Mouse (Mus musculus) kidney, embryonic 15.5 days (tissue): ENCODE data around the gene Pxmp2. TPM values are rescaled to one million over a fixed set of nuclear protein-coding genes. Genes with fewer than 3 reads are reported as not detected.

Experiments used
- ATAC-seq: fragments of 200-750 bp; cut with Nextera tagmentation; replicated peaks from 2 replicates; pipeline ENCODE4 v1.8.0; 2017; ENCODE audit warnings: moderate TSS enrichment; ENCODE audit not compliant: low FRiP score
- H3K27ac ChIP-seq: fragments of 300-500 bp; sonication (generic); 2 replicates; pipeline ENCODE4 v1.5.1; 2015; ENCODE audit warnings: mild to moderate bottlenecking, inconsistent platforms
- H3K27me3 ChIP-seq: fragments of 300-500 bp; sonication (generic); 2 replicates; pipeline ENCODE4 v1.6.1; 2015; ENCODE audit warnings: inconsistent platforms
- H3K36me3 ChIP-seq: fragments of 300-500 bp; sonication (generic); 2 replicates; pipeline ENCODE4 v1.6.1; 2015; ENCODE audit warnings: inconsistent platforms
- H3K4me1 ChIP-seq: fragments of 300-500 bp; sonication (generic); 2 replicates; pipeline ENCODE4 v1.6.1; 2015; ENCODE audit warnings: inconsistent platforms
- H3K4me2 ChIP-seq: fragments of 300-500 bp; sonication (generic); 2 replicates; pipeline ENCODE4 v1.6.1; 2015; ENCODE audit warnings: moderate library complexity, mild to moderate bottlenecking, inconsistent platforms
- H3K4me3 ChIP-seq: fragments of 300-500 bp; sonication (generic); replicated peaks from 2 replicates; pipeline ENCODE4 v1.5.1; 2015; ENCODE audit warnings: mild to moderate bottlenecking, inconsistent platforms
- H3K9ac ChIP-seq: fragments of 300-500 bp; sonication (generic); 2 replicates; pipeline ENCODE4 v1.6.1; 2015; ENCODE audit warnings: mild to moderate bottlenecking, inconsistent platforms
- H3K9me3 ChIP-seq: fragments of 300-500 bp; sonication (generic); replicated peaks from 2 replicates; pipeline ENCODE4 v1.6.1; 2016; ENCODE audit warnings: inconsistent platforms
- WGBS: fragments of 180-500 bp; shearing (Covaris S2); methylation state at CpG from one replicate; pipeline ENCODE4 v1.1.7; 2015; ENCODE audit warnings: mixed read lengths; 5-methylcytosine and 5-hydroxymethylcytosine counted together
- polyA plus RNA-seq: library from polyadenylated mRNA; unstranded; fragments of >200 nt; fragmentation: Nextera tagmentation; extraction: Ambion mirVana; gene quantifications from 2 replicates; pipeline ENCODE4 v1.2.1, GENCODE M21; 2015

Pxmp2 gene
- polyA plus RNA-seq, 1 experiment from 2014 or later, result 20.4 TPM

- peaks cover 43% of the 10 kb centered on the region for H3K36me3 ChIP-seq
- 33% methylated on average over 1 of the region's 1 CpGs for WGBS
- ATAC-seq, result no peak
- no peak overlapping the region for H3K4me2 ChIP-seq
- H3K27ac ChIP-seq, result no peak overlapping the region
- no peak overlapping the region for H3K4me3 ChIP-seq
- no peaks in the 10 kb centered on the region for H3K9me3 ChIP-seq
- H3K27me3 ChIP-seq, result no peaks in the 10 kb centered on the region
- H3K4me1 ChIP-seq, result peaks cover 15% of the 10 kb centered on the region
- H3K9ac ChIP-seq, result no peak overlapping the region
These were observed 58.6 kb downstream of the Pxmp2 start for GRCm38 (mm10) chr5:110227336-110227883.

GRCm38 (mm10) chr5:110225056-110225455 lies 60.9 kb downstream of the Pxmp2 start:
- peaks cover 4% of the 10 kb centered on the region for H3K4me1 ChIP-seq
- WGBS, result 83% methylated on average over 3 of the region's 3 CpGs
- peaks cover 66% of the 10 kb centered on the region for H3K36me3 ChIP-seq

More at GRCm38 (mm10) chr5:110225056-110225455, 60.9 kb downstream of the Pxmp2 start:
- no peaks in the 10 kb centered on the region for H3K27me3 ChIP-seq
- no peak overlapping the region for H3K4me3 ChIP-seq
- H3K27ac ChIP-seq, result no peak overlapping the region
- H3K9me3 ChIP-seq, result no peaks in the 10 kb centered on the region
- no peak overlapping the region for H3K9ac ChIP-seq
- H3K4me2 ChIP-seq, result no peak overlapping the region
- no peak for ATAC-seq

Other genes starting within 250 kb of the Pxmp2 start
- 6.7 and 7.6 TPM in 2 replicates for gene Gm17655, start 213.7 kb downstream of the Pxmp2 start, polyA plus RNA-seq
- 1.5 and 2.2 TPM in 2 replicates for gene Gm35315, start 191.8 kb downstream of the Pxmp2 start, polyA plus RNA-seq
- gene Plcxd1, start 186.2 kb downstream of the Pxmp2 start, polyA plus RNA-seq, result 1.4 and 1.6 TPM in 2 replicates
- gene Gtpbp6, start 178.0 kb downstream of the Pxmp2 start, polyA plus RNA-seq, result 32.3 and 34.9 TPM in 2 replicates
- gene Zfp605, start 176.1 kb downstream of the Pxmp2 start, polyA plus RNA-seq, result 3.8 and 5.7 TPM in 2 replicates
- 35.3 and 38.1 TPM in 2 replicates for gene Chfr, start 150.3 kb downstream of the Pxmp2 start, polyA plus RNA-seq
- gene Golga3, start 109.5 kb downstream of the Pxmp2 start, polyA plus RNA-seq, result 19.0 and 19.4 TPM in 2 replicates
- gene Ankle2, start 55.2 kb downstream of the Pxmp2 start, polyA plus RNA-seq, result 29.7 and 32.2 TPM in 2 replicates
- 67.6 and 68.1 TPM in 2 replicates for gene Pgam5, start 16.3 kb downstream of the Pxmp2 start, polyA plus RNA-seq
- 32.9 and 33.1 TPM in 2 replicates for gene Pole, start 120 bp upstream of the Pxmp2 start, polyA plus RNA-seq
- 0.68 and 0.87 TPM in 2 replicates for gene P2rx2, start 57.0 kb upstream of the Pxmp2 start, polyA plus RNA-seq
- not detected in 2 replicates for gene Lrcol1, start 58.5 kb upstream of the Pxmp2 start, polyA plus RNA-seq
- gene Fbrsl1, start 162.3 kb upstream of the Pxmp2 start, polyA plus RNA-seq, result 12.1 and 13.2 TPM in 2 replicates